Mouse (Mus musculus): ENCODE results near the gene Ccdc186.
"Not testable (repeated sequence)": the region's sequence is repeated elsewhere in the genome, so short reads cannot be mapped to it uniquely, and the experiment has no call there.

Ccdc186 gene

DNA sequence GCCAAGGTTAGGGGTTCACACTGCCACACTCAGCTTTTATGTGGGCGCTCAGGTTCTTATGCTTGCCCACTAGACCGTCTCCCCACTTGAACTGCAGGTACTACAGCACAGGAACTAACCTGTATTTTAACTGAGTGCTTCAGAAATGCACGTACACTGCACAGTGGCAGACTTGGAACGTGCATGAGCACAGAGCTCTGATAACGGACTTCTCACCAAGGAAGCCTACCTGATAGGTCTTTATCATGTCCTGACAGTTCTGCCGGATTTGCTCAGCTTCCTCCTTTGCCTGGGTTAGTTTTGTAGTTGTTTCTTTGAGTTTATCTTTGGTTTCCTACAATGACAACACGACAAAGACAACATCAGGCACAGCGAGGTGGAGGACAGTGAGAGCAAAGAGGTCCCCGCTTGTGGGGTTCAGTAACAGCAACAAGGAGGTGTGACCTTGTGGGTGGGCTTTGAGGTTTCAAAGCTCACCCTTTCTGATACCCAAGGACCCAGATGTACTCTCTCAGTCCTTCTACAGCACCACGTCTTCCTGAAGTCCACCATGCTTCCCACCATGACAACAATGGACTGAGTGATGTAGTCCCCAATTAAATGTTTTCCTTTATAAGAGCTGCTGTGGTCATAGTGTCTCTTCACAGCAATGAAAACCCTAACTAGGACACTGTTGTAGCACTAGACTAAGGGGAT is 20.2 kb downstream of the Ccdc186 start:
- DNase-seq (ENCODE audit: low spot score in 2 of 2) = no peak

DNA sequence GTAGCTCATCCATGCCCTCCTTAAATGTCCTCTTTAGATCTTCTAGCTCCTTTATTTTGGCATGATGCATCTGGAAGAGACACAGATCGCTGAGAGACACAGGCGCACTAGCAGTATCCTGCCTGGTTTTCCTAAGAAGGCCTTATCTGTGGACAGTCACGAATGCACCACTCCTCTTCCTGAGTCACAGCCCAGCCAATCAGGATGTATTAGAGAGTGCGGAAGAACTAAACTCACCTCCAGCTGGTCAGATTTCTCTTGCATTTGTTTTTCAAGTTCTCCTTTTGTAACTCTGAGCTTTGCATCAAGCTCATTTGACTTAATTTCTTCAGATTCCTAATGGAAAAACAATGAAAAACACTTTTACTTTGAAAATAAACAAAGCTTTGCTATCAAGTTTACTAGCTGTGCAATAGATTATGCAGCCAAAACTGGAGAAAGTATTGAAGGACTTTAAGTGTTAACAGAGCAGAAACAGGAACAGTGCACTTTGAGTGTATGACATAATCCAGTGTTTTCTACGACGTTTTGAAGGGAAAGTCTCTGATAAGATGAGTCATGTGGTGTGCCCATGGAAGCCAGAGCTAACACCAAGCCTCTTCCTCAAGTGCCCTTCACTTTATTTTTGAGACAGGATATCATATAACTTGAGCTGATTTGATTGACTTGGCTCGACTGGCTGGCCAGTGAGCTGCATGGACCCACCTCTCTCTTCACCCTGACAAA is 20.9 kb downstream of the Ccdc186 start:
- no peak for DNase-seq (ENCODE audit: low spot score in 2 of 2)

DNA sequence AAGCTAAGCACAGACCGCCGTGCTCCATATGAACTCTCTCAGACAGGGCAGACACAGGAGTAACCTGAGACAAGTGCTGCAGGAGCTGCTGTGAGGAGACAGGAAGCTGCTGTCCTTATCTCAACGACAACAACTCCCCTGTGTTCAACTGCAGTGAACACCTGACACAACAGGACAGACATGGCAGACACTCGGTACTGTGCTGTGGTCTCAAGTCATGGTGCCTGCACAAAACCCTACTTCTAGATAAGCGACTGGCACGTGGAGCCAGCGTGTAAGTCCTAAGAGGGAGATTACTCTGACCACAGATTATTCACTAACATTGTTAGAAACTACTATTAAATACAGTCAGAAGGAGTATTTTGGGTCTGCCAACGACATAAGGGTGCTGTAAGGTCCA is 21.8 kb downstream of the Ccdc186 start:
- DNase-seq (ENCODE audit: low spot score in 2 of 2) = no peak

DNA sequence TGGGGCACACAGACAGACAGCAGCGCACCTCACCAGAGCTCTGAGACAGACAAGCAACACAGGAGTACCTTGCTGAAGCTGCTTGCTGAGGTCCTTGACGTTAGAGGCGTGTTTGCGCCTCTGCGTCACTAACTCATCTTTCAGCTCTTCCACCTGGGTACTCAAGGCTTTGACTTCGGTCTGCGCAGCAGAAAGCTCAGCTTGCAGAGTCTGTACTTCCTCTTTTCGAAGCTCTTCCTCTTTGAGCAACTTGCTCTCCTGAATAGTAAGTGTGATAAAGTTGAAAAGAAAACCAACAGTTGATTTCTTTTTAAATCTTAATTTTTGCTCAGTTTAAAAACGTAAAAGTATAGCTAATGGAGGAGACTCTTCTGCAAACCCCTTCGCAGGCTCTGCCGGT is 24.6 kb downstream of the Ccdc186 start:
- no peak for DNase-seq (ENCODE audit: low spot score in 2 of 2)

DNA sequence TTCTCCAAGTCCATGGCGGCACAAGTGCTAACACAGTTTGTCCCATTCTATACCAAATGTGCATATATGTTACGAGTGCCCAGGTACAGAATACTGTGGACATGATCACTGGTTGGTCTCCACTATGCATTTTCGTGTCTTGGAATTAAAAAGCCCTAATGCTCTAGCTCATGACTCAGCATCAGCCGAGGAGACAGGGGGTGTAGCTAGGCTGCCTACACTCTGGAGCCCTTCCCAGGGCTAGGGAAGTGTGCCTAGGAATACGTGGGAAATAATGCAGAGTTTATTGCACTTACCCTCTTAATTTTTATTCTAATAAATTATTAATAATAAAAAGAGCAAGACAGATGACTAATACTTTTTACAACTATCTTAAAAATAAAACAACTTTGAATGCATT is 33.0 kb downstream of the Ccdc186 start:
- DNase-seq (ENCODE audit: low spot score in 2 of 2) = no peak

DNA sequence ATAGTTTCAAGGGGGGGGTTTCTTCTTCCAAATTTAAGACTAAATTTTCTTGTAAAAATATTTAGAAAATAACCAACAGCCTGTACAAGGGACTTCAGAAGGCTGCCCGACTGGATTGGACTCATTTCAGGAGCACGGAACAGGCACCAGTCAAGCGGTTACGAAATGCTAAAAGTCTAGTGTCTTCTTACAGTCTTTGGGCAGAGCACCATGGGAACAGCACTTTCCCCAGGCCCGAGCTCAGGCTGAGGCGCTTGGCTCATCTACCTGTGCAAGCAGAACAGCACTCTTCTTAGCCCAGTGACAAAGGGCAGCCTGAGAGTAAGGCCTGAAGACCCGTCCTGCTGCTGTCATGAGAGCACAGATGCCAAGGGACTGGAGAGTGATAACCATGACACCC is 34.1 kb downstream of the Ccdc186 start:
- no peak for DNase-seq (ENCODE audit: low spot score in 2 of 2)

DNA sequence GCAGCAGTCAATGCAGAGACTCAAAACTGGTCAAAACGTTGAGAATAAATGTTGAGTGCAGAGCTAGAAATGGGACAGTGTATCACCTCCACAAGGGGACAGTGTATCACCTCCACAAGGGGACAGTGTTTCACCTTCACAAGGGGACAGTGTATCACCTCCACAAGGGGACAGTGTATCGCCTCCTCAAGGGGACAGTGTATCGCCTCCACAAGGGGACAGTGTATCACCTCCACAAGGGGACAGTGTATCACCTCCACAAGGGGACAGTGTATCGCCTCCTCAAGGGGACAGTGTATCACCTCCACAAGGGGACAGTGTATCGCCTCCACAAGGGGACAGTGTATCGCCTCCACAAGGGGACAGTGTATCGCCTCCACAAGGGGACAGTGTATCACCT is 43.5 kb downstream of the Ccdc186 start:
- not testable (repeated sequence) for DNase-seq (ENCODE audit: low spot score in 2 of 2)

DNA sequence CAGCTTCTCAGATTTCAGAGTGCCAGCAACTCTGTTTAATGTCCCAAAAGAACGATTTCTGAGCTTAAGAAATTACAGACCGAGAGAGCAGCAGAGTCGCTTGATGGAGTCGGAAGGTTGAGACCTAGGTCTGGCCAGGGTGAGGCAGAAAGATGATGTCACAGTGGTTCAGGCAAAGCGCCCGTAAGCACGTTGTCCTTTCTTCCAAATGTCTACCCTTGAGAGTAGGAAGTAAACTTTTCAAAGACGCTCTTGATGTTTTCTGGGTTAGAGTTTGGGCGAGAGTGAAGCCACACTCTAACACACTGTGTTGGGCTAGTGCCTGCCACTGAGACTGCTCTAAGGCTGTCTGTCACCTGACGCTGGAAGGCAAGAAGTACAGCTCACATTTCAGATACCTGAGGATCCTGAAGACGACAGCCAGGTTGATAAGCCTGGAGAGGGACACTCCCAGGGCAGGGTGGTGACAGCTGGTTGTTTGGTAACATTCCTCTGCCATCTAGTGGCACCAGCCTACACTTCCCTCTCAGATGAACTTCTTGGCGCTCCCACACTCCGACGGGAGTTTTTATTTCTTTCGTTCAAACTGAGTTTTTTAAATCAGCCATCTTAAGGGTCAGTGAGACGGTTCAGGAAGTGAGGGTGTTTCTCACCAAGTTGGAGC is 45.1 kb downstream of the Ccdc186 start:
- peak in 1 of 2 experiments; percentile 27 for DNase-seq (ENCODE audit: low spot score in 2 of 2)

DNA sequence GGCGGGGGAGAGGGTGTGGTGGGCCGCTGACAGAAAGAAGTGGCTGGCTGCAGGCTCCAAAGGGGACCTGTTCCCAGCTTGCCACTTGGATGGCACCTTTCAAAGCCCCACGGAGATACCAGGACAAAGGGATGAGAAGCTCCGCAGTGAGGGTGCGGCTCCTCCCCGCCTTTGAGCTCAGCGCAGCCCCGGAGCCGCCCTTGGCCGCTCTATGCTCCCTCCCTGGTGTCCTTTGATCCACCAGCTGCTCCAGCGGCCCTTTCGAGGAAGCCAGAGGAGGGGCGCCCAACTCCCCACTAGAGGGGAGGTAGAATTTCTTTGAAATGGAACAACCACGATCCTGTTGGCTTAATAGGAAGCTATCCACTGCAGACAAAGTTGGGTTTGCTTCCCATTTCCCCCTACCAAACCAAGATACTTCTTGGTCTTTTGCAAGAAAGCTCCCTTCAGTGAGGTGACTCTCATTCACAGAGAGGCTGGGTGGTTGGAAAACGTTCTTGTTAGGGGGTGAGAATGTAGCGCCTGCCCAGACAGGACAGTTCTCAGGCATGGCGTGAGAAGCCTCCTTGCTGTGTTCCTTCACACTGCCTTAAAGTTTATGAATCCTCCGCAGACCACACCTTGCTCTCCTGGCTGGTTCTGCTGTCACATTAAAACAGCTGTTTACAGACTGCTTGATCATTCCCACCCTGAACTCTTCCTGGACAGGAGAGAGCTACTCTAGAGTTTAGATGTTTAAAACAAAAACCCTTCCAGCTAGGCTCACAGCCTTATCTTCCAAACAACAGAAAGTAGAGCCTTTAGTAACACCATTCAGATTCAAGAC is 45.9 kb downstream of the Ccdc186 start:
- DNase-seq (ENCODE audit: low spot score in 2 of 2) = no peak

DNA sequence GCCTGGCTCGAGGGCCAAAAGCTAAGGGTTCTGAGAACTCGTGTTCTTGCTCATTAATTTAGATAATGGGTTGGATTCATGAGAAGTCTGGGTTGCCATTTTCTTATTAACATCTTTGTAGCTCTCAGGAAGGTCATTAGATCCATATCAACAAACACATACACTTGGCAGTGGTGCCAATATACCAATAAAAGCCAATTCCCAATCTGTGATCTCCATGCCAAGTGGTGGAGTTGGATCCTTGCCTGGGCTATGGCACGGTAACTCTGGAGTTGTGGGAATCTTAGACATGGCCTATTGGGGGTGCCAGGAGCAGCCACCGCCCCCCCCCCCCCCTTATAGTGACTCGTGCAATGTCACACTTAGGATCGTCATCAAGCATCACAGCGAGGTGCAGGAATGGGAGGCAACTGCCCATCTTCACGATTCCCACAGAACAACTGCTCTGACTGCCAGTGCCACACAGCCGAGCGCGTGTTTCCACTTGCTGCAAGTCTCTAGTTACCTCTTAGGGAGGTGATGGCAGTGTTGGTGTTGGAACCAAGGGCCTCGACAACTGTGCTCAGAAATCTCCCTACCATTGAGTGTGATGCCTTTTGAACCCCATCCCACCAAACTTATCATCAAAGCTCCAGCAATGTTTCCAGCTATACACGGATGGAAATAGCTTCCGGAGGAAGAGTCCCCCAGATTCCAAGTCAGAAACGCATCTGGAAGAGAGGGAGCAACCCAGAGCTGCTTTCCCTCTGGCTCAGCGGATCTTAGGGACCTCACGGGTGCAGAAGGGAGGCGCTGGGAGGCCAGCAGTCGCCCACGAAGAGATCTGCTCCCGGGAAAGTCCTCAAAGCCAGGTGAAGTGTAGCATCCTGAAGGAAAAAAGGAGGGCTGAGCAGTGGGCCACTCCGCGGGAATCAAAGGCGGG is 46.8 kb downstream of the Ccdc186 start:
- no peak for DNase-seq (ENCODE audit: low spot score in 2 of 2)

DNA sequence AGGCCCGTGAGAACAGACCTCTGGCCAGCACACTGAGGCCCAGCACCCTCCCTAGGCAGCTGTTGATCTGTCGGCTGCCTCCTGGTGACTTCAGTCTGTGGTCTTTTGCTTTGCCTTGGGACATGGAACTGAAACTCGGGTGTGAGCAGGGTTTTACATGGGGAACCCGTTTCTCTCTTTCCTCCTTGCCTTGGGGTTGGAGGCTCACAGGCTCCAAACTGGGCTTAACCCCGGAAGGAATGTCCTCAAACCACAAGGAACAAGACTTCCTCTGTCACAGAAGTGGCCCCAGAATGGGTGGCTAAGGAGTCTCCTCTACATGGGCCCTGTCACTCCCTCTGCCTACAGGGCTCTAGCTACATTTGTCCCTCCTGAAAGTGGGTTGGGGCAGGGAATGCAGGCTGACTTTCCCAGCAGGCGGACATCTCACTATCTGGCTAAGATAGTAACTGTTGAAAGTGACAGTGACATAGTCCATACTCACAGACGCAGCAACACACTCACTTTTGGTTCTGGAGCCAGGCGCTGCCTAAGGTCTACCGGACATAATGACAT is 47.5 kb downstream of the Ccdc186 start:
- no peak for DNase-seq (ENCODE audit: low spot score in 2 of 2)

DNA sequence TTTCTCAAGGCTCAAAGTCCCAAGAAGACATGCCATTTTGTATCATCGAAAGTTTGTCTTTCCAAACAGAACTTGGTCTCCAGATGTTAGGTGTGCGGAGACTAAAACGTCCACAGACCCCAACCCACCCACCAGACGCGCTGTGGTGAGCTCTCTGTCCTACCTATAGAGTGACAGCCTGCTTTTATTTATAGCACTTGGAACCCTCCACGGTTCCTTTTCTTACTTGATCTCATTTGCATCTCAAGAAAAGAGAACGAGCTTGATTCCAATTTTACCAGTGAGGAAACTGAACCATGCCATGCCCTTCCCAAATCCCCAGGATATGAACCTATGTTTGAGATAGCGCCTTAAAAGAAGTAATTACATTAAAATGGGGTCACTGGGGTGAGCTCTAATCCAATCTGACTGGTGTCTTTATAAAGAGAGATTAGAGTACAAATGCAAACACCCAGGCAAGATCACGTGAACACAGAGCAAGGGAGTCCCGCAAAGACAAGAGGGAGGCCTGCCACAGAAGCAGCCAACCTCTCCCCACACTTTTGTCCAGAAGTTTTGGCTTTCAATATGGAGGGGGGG is 48.5 kb downstream of the Ccdc186 start:
- no peak for DNase-seq (ENCODE audit: low spot score in 2 of 2)

DNA sequence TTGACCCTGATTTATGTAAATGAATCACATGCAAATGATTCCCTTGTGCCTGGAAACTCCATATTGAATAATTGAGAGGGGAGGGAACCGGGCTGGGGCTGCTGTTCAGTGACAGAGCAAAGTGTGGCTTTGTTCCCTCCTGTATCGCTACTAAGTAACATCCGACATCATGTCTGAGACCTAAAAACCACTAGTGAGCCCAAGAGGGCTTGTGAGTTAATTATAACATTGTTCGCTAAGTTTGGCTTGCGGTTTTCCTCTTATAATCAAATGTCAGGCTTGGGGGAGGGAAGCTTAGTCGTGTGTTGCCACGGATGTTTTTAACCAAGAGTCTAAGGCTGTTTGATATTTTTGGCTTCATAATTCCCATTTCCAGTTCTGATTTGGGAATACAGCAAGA is 49.8 kb downstream of the Ccdc186 start:
- no peak for DNase-seq (ENCODE audit: low spot score in 2 of 2)

DNA sequence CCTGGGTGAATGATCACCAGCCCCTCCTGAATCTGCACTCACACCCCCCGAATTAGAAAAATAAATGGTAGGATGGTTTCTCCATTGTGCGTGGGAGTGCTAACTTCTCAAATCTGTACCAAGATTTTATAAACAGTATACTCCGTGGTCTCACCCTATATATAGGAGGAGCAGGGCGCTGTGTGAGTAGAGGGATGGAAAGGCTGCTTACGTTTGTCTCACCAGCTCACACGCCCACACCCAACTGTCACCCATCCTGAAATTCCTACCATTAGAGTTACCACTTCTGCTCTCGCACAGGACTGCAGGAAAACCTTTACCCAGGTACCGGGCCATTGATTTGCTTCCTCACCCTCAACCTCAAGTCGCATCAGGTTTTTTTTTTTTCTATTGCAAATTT is 53.0 kb downstream of the Ccdc186 start:
- no peak for DNase-seq (ENCODE audit: low spot score in 2 of 2)

DNA sequence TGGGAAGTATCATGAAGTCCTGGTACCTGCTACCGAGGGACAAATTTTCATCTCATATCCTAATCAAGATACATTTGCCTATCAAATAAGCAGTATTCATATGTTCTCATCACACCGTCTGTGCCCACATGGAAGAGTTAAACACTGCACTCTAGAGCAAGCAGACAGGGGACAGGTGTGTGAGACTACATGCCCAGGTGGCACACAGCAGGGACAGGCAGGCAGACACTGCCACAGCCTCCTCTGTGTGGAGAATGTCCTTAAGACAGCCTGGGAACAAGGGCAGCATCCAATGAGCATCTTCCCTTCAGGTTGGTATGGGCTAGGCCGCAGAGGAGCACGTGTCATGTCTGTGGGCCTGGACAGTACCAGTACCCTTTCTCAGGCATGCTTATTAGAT is 59.3 kb downstream of the Ccdc186 start:
- no peak for DNase-seq (ENCODE audit: low spot score in 2 of 2)

DNA sequence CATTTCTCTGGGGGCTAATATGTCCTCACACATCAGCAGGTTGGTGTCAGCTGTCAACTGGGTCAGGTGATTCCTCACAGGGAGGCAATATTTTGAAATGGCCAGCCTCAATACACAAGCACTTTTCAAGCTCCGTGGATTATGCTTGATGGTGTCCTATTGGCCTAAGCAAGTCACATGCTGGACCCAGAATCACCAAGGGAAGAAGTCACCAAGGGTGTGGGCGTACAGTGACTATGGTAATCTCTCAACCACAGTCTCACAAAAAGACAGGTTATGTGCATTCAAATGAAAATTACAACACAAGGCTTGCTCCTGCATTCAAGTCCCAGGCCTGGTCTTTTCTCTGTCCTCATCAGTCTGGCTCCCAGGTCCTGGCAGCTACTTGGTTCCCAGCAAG is 60.3 kb downstream of the Ccdc186 start:
- no peak for DNase-seq (ENCODE audit: low spot score in 2 of 2)

DNA sequence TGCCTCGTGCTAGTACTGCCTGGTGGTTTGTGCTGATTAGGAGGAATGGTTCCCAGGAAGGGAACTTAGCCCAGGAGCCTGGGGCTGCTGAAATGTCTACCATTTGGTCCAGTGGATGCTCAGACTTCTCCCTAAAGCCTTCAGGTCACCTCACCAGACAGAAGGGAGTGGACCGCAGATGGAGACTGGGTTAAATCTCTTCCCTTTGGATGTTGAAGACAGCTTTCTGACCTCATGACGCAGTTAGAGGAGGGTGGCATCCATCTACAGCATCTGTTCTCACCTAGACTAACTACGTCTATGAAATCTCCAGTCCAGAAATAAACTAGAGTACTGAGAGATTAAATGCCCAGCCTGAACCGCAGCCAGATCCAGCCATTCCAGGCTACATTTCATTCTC is 60.9 kb downstream of the Ccdc186 start:
- no peak for DNase-seq (ENCODE audit: low spot score in 2 of 2)

DNA sequence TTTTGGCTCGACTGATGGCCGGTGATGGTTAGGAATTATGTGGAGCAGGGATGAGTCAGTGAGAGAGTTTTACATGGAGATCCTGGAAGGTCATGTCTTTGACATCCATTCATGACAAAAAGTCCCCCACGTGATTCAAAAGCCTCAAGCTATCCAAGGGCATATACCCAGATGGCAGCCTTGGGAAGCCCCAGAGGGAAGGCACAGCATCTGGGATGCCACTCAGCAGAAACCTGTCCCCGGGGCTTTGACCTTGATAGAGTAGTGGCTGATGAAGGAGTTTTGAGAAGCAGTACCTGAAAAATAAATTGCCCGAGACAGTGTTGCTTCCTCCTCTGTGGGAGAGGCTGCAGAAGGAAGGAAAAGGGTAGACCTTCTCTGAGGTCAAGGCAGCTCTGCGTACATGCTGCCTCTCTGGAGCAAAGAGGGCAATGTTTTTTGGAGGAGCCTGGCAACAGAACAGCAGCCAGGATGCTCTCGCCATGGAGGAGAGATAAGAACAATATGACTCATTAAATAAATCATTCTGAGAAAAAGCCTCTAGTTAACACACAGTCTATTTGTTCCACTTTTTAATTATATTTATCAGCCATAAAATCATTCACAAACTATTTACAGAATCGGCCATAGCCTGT is 61.6 kb downstream of the Ccdc186 start:
- no peak for DNase-seq (ENCODE audit: low spot score in 2 of 2)

DNA sequence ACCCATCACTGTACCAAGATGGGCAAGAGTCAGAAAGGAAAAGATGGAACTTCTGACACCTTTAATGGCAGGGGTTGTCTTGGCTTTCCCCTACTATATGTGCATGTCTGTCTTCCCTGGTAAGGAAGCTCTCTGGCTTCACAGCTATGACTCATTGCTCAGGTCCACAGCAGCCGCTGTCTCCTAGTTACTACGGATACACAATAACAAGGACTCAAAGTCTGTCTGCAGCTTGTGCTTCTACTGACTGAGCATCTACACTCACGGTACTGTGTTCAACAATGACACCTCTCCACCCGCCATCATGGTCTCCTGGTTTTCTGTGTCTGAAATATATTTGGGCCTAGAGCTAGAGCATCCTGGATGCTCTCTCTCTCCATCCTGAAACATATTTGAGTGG is 62.2 kb downstream of the Ccdc186 start:
- DNase-seq (ENCODE audit: low spot score in 2 of 2) = no peak

DNA sequence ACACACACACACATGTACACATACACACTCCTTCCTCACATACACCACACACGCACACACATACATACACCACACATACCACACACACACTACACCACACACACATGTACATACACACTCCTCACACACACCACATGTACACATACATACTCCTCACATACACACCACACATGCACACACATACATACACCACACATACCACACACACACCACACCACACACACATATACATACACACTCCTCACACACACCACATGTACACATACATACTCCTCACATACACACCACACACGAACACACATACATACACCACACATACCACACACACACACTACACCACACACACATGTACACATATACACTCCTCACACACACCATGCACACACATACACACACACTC is 63.7 kb downstream of the Ccdc186 start:
- no peak for DNase-seq (ENCODE audit: low spot score in 2 of 2)

All from thymus, postnatal 10 days (tissue).